Mouse (Mus musculus) midbrain, embryonic 15.5 days (tissue): ENCODE data around the gene Fam178b. TPM values are rescaled to one million over a fixed set of nuclear protein-coding genes. Genes with fewer than 3 reads are reported as not detected.

Experiments
- microRNA-seq: library from miRNA; unstranded; fragments of <30 nt; microRNA quantifications from one replicate; pipeline ENCODE4, GENCODE M21; 2016
- polyA plus RNA-seq: library from polyadenylated mRNA; unstranded; fragments of >200 nt; fragmentation: Nextera tagmentation; extraction: Ambion mirVana; gene quantifications from 2 replicates; pipeline ENCODE4 v1.2.1, GENCODE M21; 2015

Gene Fam178b
- polyA plus RNA-seq, 1 experiment from 2014 or later: not detected

Small RNA genes lying within 50 kb of the gene (microRNA-seq; reads per million reads assigned to microRNA genes)
- not detected for gene Gm24133

Other genes starting within 250 kb of the Fam178b start
- gene Lman2l, start 237.9 kb downstream of the Fam178b start, polyA plus RNA-seq: 67.3 and 74.5 TPM in 2 replicates
- 11.0 and 11.1 TPM in 2 replicates for gene Cnnm4, start 211.6 kb downstream of the Fam178b start, polyA plus RNA-seq
- 5.2 and 5.8 TPM in 2 replicates for gene Cnnm3, start 171.3 kb downstream of the Fam178b start, polyA plus RNA-seq
- gene Ankrd23, start 146.3 kb downstream of the Fam178b start, polyA plus RNA-seq: 19.0 and 23.5 TPM in 2 replicates
- 0.33 and 0.81 TPM in 2 replicates for gene Gm42417, start 143.8 kb downstream of the Fam178b start, polyA plus RNA-seq
- 31.5 and 32.5 TPM in 2 replicates for gene Ankrd39, start 135.7 kb downstream of the Fam178b start, polyA plus RNA-seq
- 34.3 and 37.4 TPM in 2 replicates for gene Sema4c, start 124.8 kb downstream of the Fam178b start, polyA plus RNA-seq
- 612 and 618 TPM in 2 replicates for gene Cox5b, start 8.3 kb upstream of the Fam178b start, polyA plus RNA-seq
- 0.84 and 1.1 TPM in 2 replicates for gene 4933424G06Rik, start 27.0 kb upstream of the Fam178b start, polyA plus RNA-seq
- 110 and 112 TPM in 2 replicates for gene Actr1b, start 31.2 kb upstream of the Fam178b start, polyA plus RNA-seq
- 1.8 and 2.7 TPM in 2 replicates for gene Zap70, start 78.6 kb upstream of the Fam178b start, polyA plus RNA-seq